Mouse (Mus musculus): ENCODE measurements at regions not wholly inside any gene's neighbourhood (a gene's known extent, or its start where the extent isn't known, plus 50 kb on each side); places are given as distances from the start of the nearest gene placed in this dataset.
A peak's percentile ranks its signal among the peaks of the same experiment; 100 is the strongest.
"Not testable (repeated sequence)": the region's sequence is repeated elsewhere in the genome, so short reads cannot be mapped to it uniquely, and the experiment has no call there.

- DNase-seq = no peak
Measured at GRCm38 (mm10) chr16:73404509-73404908, 1007.1 kb downstream of the Robo2 start.

- DNase-seq = no peak
Measured at GRCm38 (mm10) chr16:73404099-73404498, 1007.5 kb downstream of the Robo2 start.

- no peak for DNase-seq
Measured at GRCm38 (mm10) chr16:73379056-73379455, 1032.6 kb downstream of the Robo2 start.

- no peak for DNase-seq
Measured at GRCm38 (mm10) chr16:73374608-73375165, 1036.9 kb downstream of the Robo2 start.

- peak; percentile 4 to 12 for DNase-seq
Measured at GRCm38 (mm10) chr16:73368607-73369233, 1042.9 kb downstream of the Robo2 start.

GRCm38 (mm10) chr16:73367926-73368325, 1043.7 kb downstream of the Robo2 start:
- DNase-seq = peak in 1 of 2 experiments; percentile 6

- DNase-seq = peak; percentile 35 to 41
Measured at GRCm38 (mm10) chr16:73367226-73367840, 1044.3 kb downstream of the Robo2 start.

- DNase-seq = peak; percentile 10 to 40
Measured at GRCm38 (mm10) chr16:73350698-73351097, 1042.6 kb downstream of the Robo1 start.

GRCm38 (mm10) chr16:73343941-73344340, 1035.8 kb downstream of the Robo1 start:
- no peak for DNase-seq

GRCm38 (mm10) chr16:73343531-73343930, 1035.4 kb downstream of the Robo1 start:
- no peak for DNase-seq

- DNase-seq = no peak
Measured at GRCm38 (mm10) chr16:73317644-73318043, 1009.5 kb downstream of the Robo1 start.

GRCm38 (mm10) chr16:73310096-73310495, 1002.0 kb downstream of the Robo1 start:
- no peak for DNase-seq

- peak; percentile 11 to 12 for DNase-seq
Measured at GRCm38 (mm10) chr16:73279951-73280350, 971.8 kb downstream of the Robo1 start.

GRCm38 (mm10) chr16:73259691-73260090, 951.6 kb downstream of the Robo1 start:
- no peak for DNase-seq

- no peak for DNase-seq
Measured at GRCm38 (mm10) chr16:73259283-73259682, 951.2 kb downstream of the Robo1 start.

- DNase-seq = no peak
Measured at GRCm38 (mm10) chr16:73245073-73245590, 937.0 kb downstream of the Robo1 start.

- DNase-seq = no peak
Measured at GRCm38 (mm10) chr16:73230599-73230998, 922.5 kb downstream of the Robo1 start.

GRCm38 (mm10) chr16:73217555-73217954, 909.4 kb downstream of the Robo1 start:
- DNase-seq = no peak

- no peak for DNase-seq
Measured at GRCm38 (mm10) chr16:73203542-73203941, 895.4 kb downstream of the Robo1 start.

- DNase-seq = no peak
Measured at GRCm38 (mm10) chr16:73200991-73201390, 892.9 kb downstream of the Robo1 start.

GRCm38 (mm10) chr16:73182776-73183175, 874.7 kb downstream of the Robo1 start:
- no peak for DNase-seq

- no peak for DNase-seq
Measured at GRCm38 (mm10) chr16:73182258-73182657, 874.2 kb downstream of the Robo1 start.

GRCm38 (mm10) chr16:73155447-73155846, 847.3 kb downstream of the Robo1 start:
- DNase-seq = no peak

GRCm38 (mm10) chr16:73127927-73128326, 819.8 kb downstream of the Robo1 start:
- not testable (repeated sequence) for DNase-seq
